In the genomic region with DNA sequence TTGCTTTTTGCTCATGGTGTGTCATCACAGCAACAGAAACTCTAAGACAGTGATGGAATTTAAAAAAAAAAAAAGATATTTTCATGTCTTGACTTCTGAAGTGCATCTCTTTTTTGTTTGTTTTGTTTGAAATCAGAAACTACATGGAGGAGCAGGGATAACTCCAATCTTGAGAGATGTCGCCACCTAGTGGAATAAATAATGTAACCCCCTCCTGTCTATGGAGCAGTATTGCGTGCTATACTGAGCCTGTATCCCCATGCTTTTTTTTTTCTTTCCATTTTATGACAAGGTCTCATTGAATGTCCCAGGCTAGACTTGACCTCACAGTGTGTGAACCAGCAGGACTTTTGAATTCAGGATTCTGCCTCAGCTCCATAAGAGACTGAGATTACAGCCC, we compare ENCODE assay signal across 8 mouse cellular contexts. TPM values are rescaled to one million over a fixed set of nuclear protein-coding genes. Genes with fewer than 3 reads are reported as not detected.
DNase-seq lines count a peak whose midpoint lies in the region; ATAC-seq lines count a peak whose summit lies in the region.

No protein-coding gene starts in this region.

- WGBS in neural tube, embryonic 11.5 days: 19% methylated on average over 2 of the region's 2 CpGs
- WGBS in neural tube, embryonic 15.5 days: 10% methylated on average over 2 of the region's 2 CpGs

- H3K27me3 ChIP-seq in neural tube, embryonic 11.5 days (ENCODE audit: control insufficient read depth, insufficient read depth, low read length): no peaks in the 10 kb centered on the region
- no peaks in the 10 kb centered on the region for H3K27me3 ChIP-seq in neural tube, embryonic 15.5 days (replicated peaks)

- no peak overlapping the region for H3K27ac ChIP-seq in neural tube, embryonic 11.5 days (ENCODE audit: low read depth, low read length)
- H3K27ac ChIP-seq in neural tube, embryonic 15.5 days (replicated peaks): no peak overlapping the region

- H3K9ac ChIP-seq in neural tube, embryonic 11.5 days (ENCODE audit: low read length): no peak overlapping the region
- H3K9ac ChIP-seq in neural tube, embryonic 15.5 days (replicated peaks): no peak overlapping the region

- H3K4me1 ChIP-seq in neural tube, embryonic 11.5 days (ENCODE audit: control insufficient read depth, insufficient read depth, low read length): no peaks in the 10 kb centered on the region
- H3K4me1 ChIP-seq in neural tube, embryonic 15.5 days: no peaks in the 10 kb centered on the region

- H3K4me3 ChIP-seq in neural tube, embryonic 11.5 days (ENCODE audit: low read depth, low read length): no peak overlapping the region
- no peak overlapping the region for H3K4me3 ChIP-seq in neural tube, embryonic 15.5 days (replicated peaks)

- H3K9me3 ChIP-seq in neural tube, embryonic 11.5 days (ENCODE audit: control insufficient read depth, low read length): no peaks in the 10 kb centered on the region
- H3K9me3 ChIP-seq in neural tube, embryonic 15.5 days (replicated peaks): no peaks in the 10 kb centered on the region

- H3K36me3 ChIP-seq in neural tube, embryonic 11.5 days (ENCODE audit: control insufficient read depth, insufficient read depth, low read length): no peaks in the 10 kb centered on the region
- H3K36me3 ChIP-seq in neural tube, embryonic 15.5 days: peaks cover 9% of the 10 kb centered on the region

- no peak overlapping the region for H3K4me2 ChIP-seq in neural tube, embryonic 11.5 days (ENCODE audit: low read depth)
- H3K4me2 ChIP-seq in neural tube, embryonic 15.5 days: no peak overlapping the region

- peak; percentile 50; the same call in 1 of the 2 replicates for ATAC-seq in neural tube, embryonic 11.5 days (ENCODE audit: insufficient read depth, low FRiP score, low TSS enrichment)
- ATAC-seq in neural tube, embryonic 15.5 days (ENCODE audit: low FRiP score): no peak

- peak; percentile 48 for DNase-seq in adrenal gland, adult 2 months
- no peak for DNase-seq in adrenal gland, postnatal 25 days
- peak; percentile 22 for DNase-seq in neural tube, embryonic 11.5 days (ENCODE audit: low spot score)
- peak; percentile 42 for DNase-seq in c-Kit-positive CD71-positive TER-119-positive erythroid progenitor cells, embryonic 14.5 days (ENCODE audit: low spot score)
- peak; percentile 55 to 64 for DNase-seq in heart, adult 9 months (ENCODE audit: low spot score in 2 of 2)
- peak; percentile 58 for DNase-seq in layer of hippocampus, adult 9-11 months
- peak; percentile 80 for DNase-seq in naive thymus-derived CD4-positive, alpha-beta T cell, adult 2 months (ENCODE audit: low read depth)

RNA-seq across cellular contexts. Expression of gene Nceh1, which starts 54.5 kb away (rescaled TPM):
- total RNA-seq in adrenal gland, adult 2 months (2021): 100 to 1,000 TPM; 138 to 247 TPM
- 314 and 323 TPM in 2 replicates for polyA plus RNA-seq in adrenal gland, adult 2 months (2012; rRNA removed)
- 151 and 228 TPM in 2 replicates for total RNA-seq in adrenal gland, postnatal 25 days (2021)
- polyA plus RNA-seq in neural tube, embryonic 11.5 days (2014; fragmentation: Nextera tagmentation; extraction: Ambion mirVana): 3.3 and 4.0 TPM in 2 replicates
- polyA plus RNA-seq in neural tube, embryonic 15.5 days (2015; fragmentation: Nextera tagmentation; extraction: Ambion mirVana): 16.3 and 19.3 TPM in 2 replicates

Comparison
In these comparisons a context has a peak if more than half of its experiments do, and no peak if none do; other contexts are left out.
1. RNA of gene Nceh1, which starts 54.5 kb away (polyA plus RNA-seq): 314 to 323 TPM in adrenal gland, adult 2 months; 16.3 to 19.3 TPM in neural tube, embryonic 15.5 days and 3.3 to 4.0 TPM in neural tube, embryonic 11.5 days; every median in the first group is over 10 times any median in the second.